Mouse (Mus musculus): Measurements from ENCODE around the gene Mrpl23. TPM values are rescaled to one million over a fixed set of nuclear protein-coding genes. Genes with fewer than 3 reads are reported as not detected.
A peak's percentile ranks its signal among the peaks of the same experiment; 100 is the strongest.

Gene Mrpl23
- polyA plus RNA-seq, 1 experiment from 2014 or later = 25.9 TPM

DNA sequence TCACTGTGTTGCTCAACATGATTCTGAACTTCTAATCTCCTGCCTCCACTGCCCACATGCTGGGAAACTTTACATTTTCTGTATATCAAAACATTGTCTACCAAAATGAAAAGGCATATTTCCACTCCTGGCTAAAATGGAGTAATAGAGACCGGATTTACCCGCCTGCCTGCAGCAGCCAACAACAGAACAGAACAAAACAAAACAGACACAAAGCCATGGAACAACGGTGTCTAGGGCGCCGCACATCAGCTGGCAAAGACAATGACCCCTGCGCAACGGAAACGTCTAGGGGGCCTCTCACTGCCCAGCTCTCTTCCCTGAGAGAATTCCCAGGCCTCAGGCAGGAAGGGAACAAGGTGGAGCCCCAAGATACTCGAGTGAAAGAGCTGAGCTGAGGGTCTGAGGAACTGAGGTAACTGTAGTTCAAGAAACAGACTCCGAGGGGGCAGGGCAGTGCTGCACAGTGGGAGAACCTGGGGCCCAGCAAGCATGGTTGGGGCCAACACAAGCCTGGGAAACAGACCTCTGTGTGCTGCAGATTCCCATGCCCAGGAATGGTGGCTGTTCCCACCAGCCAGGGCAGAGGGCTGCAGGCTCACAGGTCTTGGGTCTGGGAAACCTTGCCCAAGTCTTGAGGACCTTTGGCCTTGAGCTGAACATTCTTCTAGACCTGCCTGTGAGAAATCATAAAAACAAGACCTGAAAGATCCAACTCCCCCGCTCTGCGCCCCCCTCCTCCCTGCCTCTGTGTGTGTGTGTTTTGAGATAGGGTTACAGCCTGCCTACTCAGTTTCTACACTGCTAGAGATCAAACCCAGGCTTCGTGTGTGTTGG, 6.9 kb upstream of the Mrpl23 start:
- DNase-seq (ENCODE audit: low spot score) = peak; percentile 56
- no peaks in the 10 kb centered on the region for H3K9me3 ChIP-seq (replicated peaks)
- H3K4me3 ChIP-seq = 0 out of 2 replicates have a peak overlapping the region, but pooled peaks have one; percentile 15
- 49% methylated on average over 13 of the region's 13 CpGs for WGBS
- H3K36me3 ChIP-seq = no peaks in the 10 kb centered on the region
- peak overlapping the region; percentile 89 for H3K27ac ChIP-seq
- peaks cover 62% of the 10 kb centered on the region for H3K4me1 ChIP-seq
- H3K27me3 ChIP-seq (ENCODE audit: low read depth, poor library complexity, severe bottlenecking) = no peaks in the 10 kb centered on the region

DNA sequence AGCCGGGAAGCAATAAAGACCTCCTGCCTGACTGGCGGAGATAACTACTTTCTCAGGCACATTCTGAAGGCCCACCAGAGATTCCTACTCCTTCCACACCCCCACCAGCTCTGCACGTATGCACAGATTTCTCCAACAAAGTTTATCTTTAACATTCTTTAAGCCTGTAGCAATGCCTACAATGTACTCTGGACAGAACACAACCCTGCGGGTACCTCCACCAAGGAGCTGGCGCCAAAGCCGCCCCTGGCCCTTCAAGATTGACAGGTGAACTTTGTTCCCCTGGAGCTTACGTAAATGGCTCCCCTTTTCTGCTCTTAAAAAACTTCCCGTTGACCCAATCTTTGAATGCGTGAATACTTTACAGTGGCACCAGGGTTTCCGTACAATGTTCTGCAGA, 3.1 kb upstream of the Mrpl23 start:
- no peaks in the 10 kb centered on the region for H3K36me3 ChIP-seq
- H3K4me1 ChIP-seq = peaks cover 67% of the 10 kb centered on the region
- no peak overlapping the region for H3K4me3 ChIP-seq
- no peak for DNase-seq (ENCODE audit: low spot score)
- peak overlapping the region; percentile 43; the same call in 1 of the 2 replicates for H3K27ac ChIP-seq
- WGBS = 76% methylated on average over 10 of the region's 10 CpGs
- no peaks in the 10 kb centered on the region for H3K27me3 ChIP-seq (ENCODE audit: low read depth, poor library complexity, severe bottlenecking)
- H3K9me3 ChIP-seq (replicated peaks) = no peaks in the 10 kb centered on the region

DNA sequence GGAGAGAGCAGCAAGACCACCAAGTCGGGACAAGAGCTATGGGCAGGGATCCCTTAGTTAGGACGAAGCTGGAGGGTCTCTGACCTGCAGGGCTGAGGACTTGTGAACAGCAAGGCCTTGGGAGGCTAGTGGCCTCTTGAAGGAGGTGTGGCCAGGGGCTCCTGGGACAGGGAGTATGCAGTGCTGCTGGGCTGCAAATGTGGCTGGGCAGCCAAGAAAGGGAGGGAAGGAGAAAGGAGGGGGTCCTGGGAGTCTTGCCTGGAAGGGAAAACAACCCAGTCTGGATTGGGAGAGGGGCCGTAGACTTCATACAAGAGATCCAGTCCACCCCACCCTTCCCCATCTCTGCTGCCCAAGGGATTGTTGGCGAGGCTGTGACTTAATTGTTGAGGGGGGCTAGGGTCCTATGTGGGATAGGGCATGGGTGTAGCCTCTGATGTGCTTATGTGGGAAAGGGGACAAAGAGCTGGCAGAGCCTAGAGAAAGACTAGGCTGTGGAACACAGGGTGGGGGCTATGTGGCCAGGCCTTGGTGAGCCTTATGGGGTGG, 439 bp upstream of the Mrpl23 start:
- peak overlapping the region; percentile 71 for H3K4me3 ChIP-seq
- peak overlapping the region; percentile 98 for H3K27ac ChIP-seq
- H3K9me3 ChIP-seq (replicated peaks) = no peaks in the 10 kb centered on the region
- peaks cover 59% of the 10 kb centered on the region for H3K4me1 ChIP-seq
- 59% methylated on average over 4 of the region's 4 CpGs for WGBS
- peaks cover 16% of the 10 kb centered on the region for H3K36me3 ChIP-seq
- no peaks in the 10 kb centered on the region for H3K27me3 ChIP-seq (ENCODE audit: low read depth, poor library complexity, severe bottlenecking)
- DNase-seq (ENCODE audit: low spot score) = peak; percentile 40

DNA sequence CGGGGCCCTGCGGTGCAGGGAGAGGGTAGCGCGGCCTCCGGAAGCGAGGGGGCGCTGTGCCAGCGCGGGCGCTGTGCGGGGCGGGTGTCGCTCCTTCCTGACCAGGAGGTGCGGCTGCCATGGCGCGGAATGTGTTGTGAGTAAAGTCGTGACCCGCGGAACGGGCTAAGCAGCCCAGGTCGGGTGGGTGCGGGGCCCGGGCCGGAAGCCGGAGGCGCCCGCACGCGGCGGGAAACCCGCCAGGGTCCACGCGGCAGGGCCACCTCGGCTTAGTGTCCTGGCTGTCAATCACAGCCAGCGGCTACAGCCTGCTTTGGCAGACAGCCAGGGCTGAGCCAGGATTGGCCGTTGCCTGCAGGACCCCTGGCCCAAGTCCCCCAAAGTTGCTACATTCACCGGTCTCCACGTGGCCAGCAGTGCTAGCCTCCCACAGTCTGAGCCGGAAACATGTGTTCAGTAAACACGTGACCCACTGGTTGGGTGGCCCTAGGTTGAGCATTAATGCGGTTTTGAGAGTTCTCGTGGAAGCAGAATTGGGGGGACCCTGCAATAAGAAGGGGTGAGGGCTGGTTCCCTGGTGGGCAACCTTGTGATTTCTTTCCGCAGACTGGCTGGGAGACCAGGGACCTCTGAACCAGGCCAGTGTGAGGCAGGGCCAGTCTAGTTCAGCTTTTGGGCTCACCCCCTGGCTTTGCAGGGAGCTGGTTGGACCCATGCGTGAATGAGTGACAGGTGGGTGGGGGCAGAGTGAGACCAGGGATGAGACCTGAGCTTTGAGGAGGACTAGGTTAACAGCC, 771 bp downstream of the Mrpl23 start:
- H3K4me1 ChIP-seq = peaks cover 64% of the 10 kb centered on the region
- WGBS = 1% methylated on average over 44 of the region's 44 CpGs

DNA sequence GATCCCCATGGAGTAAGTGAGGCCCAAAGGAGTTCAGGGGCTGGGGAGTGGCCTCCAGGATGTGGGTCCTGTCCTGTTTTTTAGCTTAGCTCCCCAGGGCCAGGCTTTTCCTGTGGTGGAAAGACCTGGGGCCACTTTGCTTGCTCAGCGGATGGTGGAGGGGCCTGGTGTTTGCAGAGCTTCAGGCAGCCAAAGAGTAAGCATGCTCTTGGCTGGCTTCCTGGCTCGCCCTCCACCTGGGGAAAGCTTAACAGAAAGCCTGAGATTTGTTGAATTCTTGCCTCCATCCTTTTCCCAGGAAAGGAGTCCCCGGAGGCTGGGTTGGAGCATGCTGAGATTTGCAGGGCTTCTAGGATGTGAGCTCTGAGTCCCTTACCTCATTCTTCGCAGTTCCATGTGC, 2.6 kb downstream of the Mrpl23 start:
- Histone ChIP-seq H3K27me3 (ENCODE audit: low read depth, poor library complexity, severe bottlenecking) (no peaks in the 10 kb centered on the region), H3K4me1 (peaks cover 74% of the 10 kb centered on the region), H3K9me3 (replicated peaks) (no peaks in the 10 kb centered on the region), H3K27ac (peak overlapping the region; percentile 98), H3K36me3 (peaks cover 17% of the 10 kb centered on the region), H3K4me3 (no peak overlapping the region)
- DNase-seq (ENCODE audit: low spot score) = no peak
- 94% methylated on average over 4 of the region's 4 CpGs for WGBS

More for the DNA sequence above, 771 bp downstream of the Mrpl23 start:
- peak; percentile 90 for DNase-seq (ENCODE audit: low spot score)
- Histone ChIP-seq H3K9me3 (replicated peaks) (no peaks in the 10 kb centered on the region), H3K4me3 (peak overlapping the region; percentile 71), H3K27me3 (ENCODE audit: low read depth, poor library complexity, severe bottlenecking) (no peaks in the 10 kb centered on the region), H3K36me3 (peaks cover 16% of the 10 kb centered on the region), H3K27ac (peak overlapping the region; percentile 98)

DNA sequence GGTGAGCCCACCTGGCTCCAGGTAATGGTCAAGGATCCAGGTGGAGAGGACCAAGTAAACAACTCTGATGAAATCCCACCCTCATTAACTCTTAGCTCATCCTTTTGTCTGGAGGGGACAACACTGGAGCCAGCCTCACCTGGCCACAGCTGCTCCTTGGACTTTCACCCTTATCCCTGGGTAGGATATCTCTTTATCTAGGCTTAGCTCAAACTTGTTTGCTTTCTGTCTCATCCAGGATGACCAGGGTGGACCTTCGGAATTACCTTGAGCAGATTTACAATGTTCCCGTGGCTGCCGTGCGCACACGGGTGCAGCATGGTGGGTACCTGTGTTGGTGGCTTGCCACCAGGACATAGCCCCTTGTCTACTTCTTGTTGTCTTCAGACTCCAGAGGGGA, 3.3 kb downstream of the Mrpl23 start:
- Histone ChIP-seq H3K36me3 (peaks cover 22% of the 10 kb centered on the region), H3K27me3 (ENCODE audit: low read depth, poor library complexity, severe bottlenecking) (no peaks in the 10 kb centered on the region), H3K9me3 (replicated peaks) (no peaks in the 10 kb centered on the region), H3K4me1 (peaks cover 82% of the 10 kb centered on the region), H3K27ac (peak overlapping the region; percentile 98), H3K4me3 (no peak overlapping the region)
- 97% methylated on average over 5 of the region's 5 CpGs for WGBS
- no peak for DNase-seq (ENCODE audit: low spot score)

DNA sequence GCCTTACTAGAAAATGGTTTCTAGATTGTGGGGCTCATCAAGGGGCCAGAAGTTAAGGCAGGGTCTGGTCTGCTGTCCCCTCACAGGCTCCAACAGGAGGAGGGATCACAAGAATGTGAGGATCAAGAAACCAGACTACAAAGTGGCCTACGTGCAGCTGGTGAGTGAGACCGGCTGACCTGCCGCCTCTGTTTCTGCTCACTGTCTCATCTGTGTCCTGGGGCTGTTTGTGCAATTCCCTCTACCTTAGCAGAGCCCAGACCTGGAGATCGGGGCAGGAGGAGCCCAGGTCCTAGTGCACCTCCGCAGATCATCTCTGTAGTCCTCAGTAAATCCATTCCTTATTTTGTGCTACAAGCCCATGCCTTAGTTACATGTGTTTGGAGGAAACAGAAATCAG, 4.7 kb downstream of the Mrpl23 start:
- peaks cover 88% of the 10 kb centered on the region for H3K4me1 ChIP-seq
- DNase-seq (ENCODE audit: low spot score) = peak; percentile 45
- H3K36me3 ChIP-seq = peaks cover 31% of the 10 kb centered on the region

DNA sequence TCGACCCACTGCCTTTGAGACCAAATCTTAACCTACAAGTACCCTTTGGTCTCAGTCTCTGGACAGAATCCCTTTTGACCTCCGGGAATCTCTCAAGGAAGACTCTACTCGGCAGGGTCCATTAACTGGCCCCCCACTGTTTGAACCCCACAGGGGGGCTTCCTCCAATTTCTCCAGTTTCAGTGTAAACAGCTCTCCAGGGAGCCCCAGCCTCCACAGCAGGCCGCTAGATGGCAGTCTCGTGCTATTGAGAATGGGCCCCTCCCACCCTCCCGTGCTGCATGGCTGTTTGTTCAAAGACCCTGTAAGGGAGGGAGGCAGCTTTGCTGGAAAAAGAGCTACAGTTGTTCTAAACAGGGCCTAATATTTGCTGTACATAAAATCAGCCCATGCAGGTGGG, 5.4 kb downstream of the Mrpl23 start:
- under 1% methylated on average over 6 of the region's 6 CpGs for WGBS
- peak; percentile 97 for DNase-seq (ENCODE audit: low spot score)
- H3K27ac ChIP-seq = peak overlapping the region; percentile 92
- H3K4me3 ChIP-seq = peak overlapping the region; percentile 28
- H3K27me3 ChIP-seq (ENCODE audit: low read depth, poor library complexity, severe bottlenecking) = no peaks in the 10 kb centered on the region
- no peaks in the 10 kb centered on the region for H3K9me3 ChIP-seq (replicated peaks)
- H3K4me1 ChIP-seq = peaks cover 88% of the 10 kb centered on the region
- H3K36me3 ChIP-seq = peaks cover 31% of the 10 kb centered on the region

More for the DNA sequence above, 4.7 kb downstream of the Mrpl23 start:
- Histone ChIP-seq H3K27ac (peak overlapping the region; percentile 92), H3K27me3 (ENCODE audit: low read depth, poor library complexity, severe bottlenecking) (no peaks in the 10 kb centered on the region), H3K9me3 (replicated peaks) (no peaks in the 10 kb centered on the region), H3K4me3 (peak overlapping the region; percentile 28; the same call in 1 of the 2 replicates)
- WGBS = 32% methylated on average over 5 of the region's 5 CpGs

DNA sequence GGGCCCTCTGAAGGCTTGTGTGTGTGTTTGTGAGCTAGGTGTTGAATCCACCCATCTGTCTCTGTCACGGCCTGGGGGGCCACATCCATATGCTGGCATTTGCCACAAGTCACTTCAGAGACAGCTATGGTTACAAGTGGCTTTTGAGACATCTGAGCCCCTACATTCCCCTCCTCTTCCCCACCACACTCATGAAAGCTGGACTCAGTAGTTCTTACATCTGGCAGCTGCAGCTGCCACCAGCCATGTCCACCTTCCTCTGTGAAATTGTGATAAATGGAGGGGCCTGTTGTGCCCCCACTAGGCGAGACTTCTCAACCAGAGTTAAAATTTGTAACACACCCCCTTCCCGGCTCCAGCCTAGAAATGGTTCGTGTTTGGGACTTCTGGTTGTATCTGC, 5.8 kb downstream of the Mrpl23 start:
- Histone ChIP-seq H3K4me3 (peak overlapping the region; percentile 28), H3K27me3 (ENCODE audit: low read depth, poor library complexity, severe bottlenecking) (no peaks in the 10 kb centered on the region), H3K4me1 (peaks cover 88% of the 10 kb centered on the region), H3K27ac (peak overlapping the region; percentile 92), H3K36me3 (peaks cover 31% of the 10 kb centered on the region), H3K9me3 (replicated peaks) (no peaks in the 10 kb centered on the region)
- no peak for DNase-seq (ENCODE audit: low spot score)
- WGBS = 9% methylated on average over 4 of the region's 4 CpGs

DNA sequence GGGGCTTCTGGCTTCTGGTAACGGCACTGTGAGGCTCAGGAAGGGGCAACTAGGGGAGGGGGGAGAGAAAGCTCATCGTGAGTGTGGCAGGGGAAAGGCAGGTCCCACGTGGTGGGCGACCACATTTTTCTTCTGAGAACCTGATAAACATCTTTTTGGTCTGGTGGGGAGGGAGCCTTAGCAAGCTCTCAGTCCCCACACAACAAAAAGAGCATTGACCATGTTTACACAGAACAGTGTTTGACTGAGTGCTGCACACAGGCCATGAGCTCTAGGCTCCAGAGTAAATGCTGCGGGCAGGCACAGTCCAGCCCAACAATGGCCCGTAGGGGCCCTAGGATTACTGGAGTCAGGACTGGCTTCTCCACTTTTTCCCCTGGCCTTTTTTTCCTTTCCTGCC, 6.3 kb downstream of the Mrpl23 start:
- peaks cover 31% of the 10 kb centered on the region for H3K36me3 ChIP-seq
- peak; percentile 47 for DNase-seq (ENCODE audit: low spot score)
- H3K27me3 ChIP-seq (ENCODE audit: low read depth, poor library complexity, severe bottlenecking) = no peaks in the 10 kb centered on the region
- H3K9me3 ChIP-seq (replicated peaks) = no peaks in the 10 kb centered on the region
- H3K4me3 ChIP-seq = peak overlapping the region; percentile 28; the same call in 1 of the 2 replicates
- H3K27ac ChIP-seq = peak overlapping the region; percentile 92
- 18% methylated on average over 6 of the region's 6 CpGs for WGBS
- peaks cover 88% of the 10 kb centered on the region for H3K4me1 ChIP-seq

DNA sequence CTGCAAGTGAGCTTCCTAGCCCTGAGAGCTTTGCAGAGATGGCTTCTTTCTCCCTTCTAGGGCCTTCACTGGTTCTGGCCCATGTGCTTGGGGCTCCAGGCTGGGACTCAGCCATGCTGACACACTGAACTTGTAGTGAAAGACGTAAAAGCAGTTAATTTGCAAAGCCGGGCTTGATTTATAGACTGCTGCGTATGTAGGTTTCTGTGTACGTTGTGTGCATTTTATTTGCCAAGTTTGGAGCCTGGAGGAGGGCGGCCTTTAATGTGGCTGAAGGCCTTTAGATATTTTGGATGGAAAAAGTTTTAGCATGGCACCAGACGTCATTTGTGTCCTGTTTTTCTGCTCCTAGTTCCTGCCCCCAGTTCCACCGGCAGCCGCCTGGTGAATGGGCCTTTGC, 7.3 kb downstream of the Mrpl23 start:
- WGBS = 35% methylated on average over 8 of the region's 8 CpGs
- H3K4me1 ChIP-seq = peaks cover 88% of the 10 kb centered on the region
- peak overlapping the region; percentile 92 for H3K27ac ChIP-seq
- H3K9me3 ChIP-seq (replicated peaks) = no peaks in the 10 kb centered on the region
- DNase-seq (ENCODE audit: low spot score) = no peak
- no peaks in the 10 kb centered on the region for H3K27me3 ChIP-seq (ENCODE audit: low read depth, poor library complexity, severe bottlenecking)
- H3K4me3 ChIP-seq = peak overlapping the region; percentile 11; the same call in 1 of the 2 replicates
- peaks cover 31% of the 10 kb centered on the region for H3K36me3 ChIP-seq

DNA sequence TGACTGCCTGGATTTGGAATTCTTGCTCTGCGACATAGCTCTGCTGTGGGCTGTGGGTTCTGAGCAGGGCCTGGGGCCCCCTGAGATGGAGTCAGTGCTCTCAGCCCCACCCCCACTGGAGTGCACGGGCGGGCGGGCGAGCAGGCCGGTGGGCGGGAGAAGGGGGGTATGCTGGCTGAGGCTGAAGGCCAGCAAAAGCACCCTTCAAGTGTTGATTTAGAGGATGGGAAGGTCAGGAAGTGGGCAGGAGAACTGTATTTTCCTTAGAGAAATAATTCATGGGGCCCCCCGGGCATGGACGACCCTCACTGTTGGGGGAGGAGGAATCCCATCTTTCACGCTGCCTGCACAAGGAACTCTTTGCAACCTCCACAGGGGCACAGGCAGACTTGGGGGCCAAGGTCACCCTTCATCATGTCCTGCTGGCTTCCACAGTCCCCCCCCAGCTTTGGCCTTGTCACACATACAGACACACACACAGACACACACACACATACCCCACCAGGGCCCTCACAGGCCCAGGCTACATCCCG, 10.4 kb downstream of the Mrpl23 start:
- no peaks in the 10 kb centered on the region for H3K9me3 ChIP-seq (replicated peaks)
- peak overlapping the region; percentile 92 for H3K27ac ChIP-seq
- peak; percentile 73 for DNase-seq (ENCODE audit: low spot score)
- peak overlapping the region; percentile 27 for H3K4me3 ChIP-seq
- 6% methylated on average over 11 of the region's 11 CpGs for WGBS
- peaks cover 15% of the 10 kb centered on the region; the same call in 1 of the 2 replicates for H3K36me3 ChIP-seq
- H3K4me1 ChIP-seq = peaks cover 100% of the 10 kb centered on the region
- H3K27me3 ChIP-seq (ENCODE audit: low read depth, poor library complexity, severe bottlenecking) = no peaks in the 10 kb centered on the region
